Mouse (Mus musculus): Measurements from ENCODE around the gene Adam26a.
"Not testable (repeated sequence)": the region's sequence is repeated elsewhere in the genome, so short reads cannot be mapped to it uniquely, and the experiment has no call there.

The Adam26a gene

DNA sequence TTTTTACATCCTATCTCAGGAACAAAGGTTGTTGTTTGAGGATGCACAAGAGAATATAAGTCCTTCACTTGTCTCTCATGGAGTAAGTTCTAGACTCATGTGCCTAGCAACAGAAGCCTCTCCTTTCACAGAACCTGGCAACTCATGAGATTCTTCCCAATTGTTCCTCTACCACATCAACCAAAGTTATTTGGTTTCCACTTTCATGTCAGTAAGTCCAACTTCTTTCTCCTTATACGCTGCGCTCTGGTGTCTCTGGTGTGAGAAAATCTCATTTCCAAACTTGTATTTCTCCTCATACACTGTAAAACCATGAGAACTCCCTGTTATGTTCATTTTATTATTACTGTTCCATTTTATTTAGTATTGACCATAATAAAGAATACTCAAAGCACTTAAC is at the start of gene Adam26a:
Gene Adam26a, minus strand, starts transcription at position 101 of the 400 bp plus-strand sequence.
- DNase-seq (ENCODE audit: low spot score) = not testable (repeated sequence)

DNA sequence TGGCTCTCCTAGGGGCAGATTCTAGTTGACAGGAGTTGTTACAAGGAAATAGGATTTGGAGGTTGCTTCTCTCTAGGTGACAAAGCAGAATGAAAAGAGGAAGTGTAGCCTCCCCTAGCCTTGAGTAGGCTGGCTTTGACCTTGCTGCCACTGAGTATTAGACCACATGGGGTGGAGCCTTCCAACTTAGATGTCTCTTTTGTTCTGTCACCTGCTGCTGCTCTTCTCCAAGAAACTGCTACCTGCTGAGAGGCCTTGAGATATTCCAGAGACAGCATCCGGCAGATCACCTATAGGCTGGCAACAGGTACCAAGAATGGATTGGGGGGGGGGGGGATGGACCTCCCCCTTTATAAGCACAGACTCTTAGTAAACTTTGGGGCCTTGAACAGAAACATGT is 39.5 kb upstream of the Adam26a start:
- DNase-seq (ENCODE audit: low spot score) = no peak

DNA sequence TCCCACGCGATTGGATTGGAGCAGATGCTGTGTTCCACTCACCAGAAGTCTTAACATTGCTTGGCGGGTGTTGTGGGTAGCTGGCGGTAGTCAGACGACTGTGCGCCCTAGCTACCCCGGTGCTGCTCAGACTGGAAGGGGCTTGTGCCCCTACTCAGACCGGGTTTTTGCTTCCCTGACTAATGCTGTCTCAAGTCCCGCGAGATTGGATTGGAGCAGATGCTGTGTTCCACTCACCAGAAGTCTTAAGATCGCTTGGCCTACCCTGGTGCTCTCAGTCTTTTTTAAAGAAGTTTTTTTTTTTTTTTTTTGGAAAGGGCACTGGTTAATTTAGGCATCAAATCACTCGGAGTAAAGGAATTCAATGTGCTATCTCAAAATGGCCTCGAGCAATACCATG is 27.1 kb upstream of the Adam26a start:
- DNase-seq (ENCODE audit: low spot score) = not testable (repeated sequence)

DNA sequence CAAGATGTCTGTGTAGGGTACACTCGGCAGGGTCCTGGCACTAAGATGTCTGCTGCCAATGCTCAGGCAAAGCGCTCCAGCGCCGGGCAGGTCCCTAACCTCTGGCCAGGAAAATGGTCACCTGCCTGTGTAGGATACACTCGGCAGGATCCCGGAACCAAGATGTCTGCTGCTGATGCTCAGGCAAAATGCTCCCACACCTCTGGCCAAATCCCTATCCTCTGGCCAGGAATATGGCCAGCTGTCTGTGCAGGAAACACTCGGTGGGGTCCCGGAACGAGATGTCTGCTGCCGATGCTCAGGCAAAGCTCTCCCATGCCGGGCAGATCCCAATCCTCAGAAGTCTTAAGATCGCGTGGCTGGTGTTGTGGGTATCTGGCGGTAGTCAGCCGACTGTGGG is 26.7 kb upstream of the Adam26a start:
- DNase-seq (ENCODE audit: low spot score) = not testable (repeated sequence)

DNA sequence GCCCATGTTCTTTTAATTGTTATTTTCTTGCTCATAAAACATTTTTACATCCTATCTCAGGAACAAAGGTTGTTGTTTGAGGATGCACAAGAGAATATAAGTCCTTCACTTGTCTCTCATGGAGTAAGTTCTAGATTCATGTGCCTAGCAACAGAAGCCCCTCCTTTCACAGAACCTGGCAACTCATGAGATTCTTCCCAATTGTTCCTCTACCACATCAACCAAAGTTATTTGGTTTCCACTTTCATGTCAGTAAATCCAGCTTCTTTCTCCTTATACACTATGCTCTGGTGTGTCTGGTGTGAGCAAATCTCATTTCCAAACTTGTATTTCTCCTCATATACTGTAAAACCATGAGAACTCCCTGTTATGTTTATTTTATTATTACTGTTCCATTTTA is 48.5 kb downstream of the Adam26a start, which contains the start of gene Adam26b:
Gene Adam26b, minus strand, starts transcription at position 101 of the 400 bp plus-strand sequence.
- not testable (repeated sequence) for DNase-seq (ENCODE audit: low spot score)
